Mouse (Mus musculus): Measurements from ENCODE around the gene Itgb4.

GRCm38 (mm10) chr11:116057237-116057881, 82.8 kb downstream of the Itgb4 start:
- TF ChIP-seq POLR2A (IDR thresholded peaks at IDR 0.05; ENCODE audit: control insufficient read depth, low read depth, low read length) (no peak), CTCF (IDR thresholded peaks at IDR 0.05; ENCODE audit: control insufficient read depth, insufficient read depth, insufficient replicate concordance, low read depth, low read length) (no peak)
